Mouse (Mus musculus) small intestine, adult 2 months (tissue): ENCODE measurements around the gene Rbm8a2. TPM values are rescaled to one million over a fixed set of nuclear protein-coding genes. Genes with fewer than 3 reads are reported as not detected.

Source experiments
- H3K27ac ChIP-seq: fragments of 200-500 bp; 2 replicates; pipeline ENCODE4 v1.5.1; 2012; ENCODE audit warnings: low read depth, low read length, control low read depth, inconsistent platforms; ENCODE audit not compliant: insufficient read depth
- H3K27me3 ChIP-seq: fragments of 200-500 bp; 2 replicates; pipeline ENCODE4 v1.6.1; 2012; ENCODE audit warnings: mild to moderate bottlenecking, moderate library complexity, low read length, inconsistent platforms; ENCODE audit not compliant: control insufficient read depth, insufficient read depth
- H3K36me3 ChIP-seq: fragments of 200-500 bp; 2 replicates; pipeline ENCODE4 v1.6.1; 2012; ENCODE audit warnings: mild to moderate bottlenecking, low read length, control low read depth, inconsistent platforms; ENCODE audit not compliant: control insufficient read depth, insufficient read depth
- H3K4me1 ChIP-seq: fragments of 200-500 bp; 2 replicates; pipeline ENCODE4 v1.6.1; 2012; ENCODE audit warnings: low read length, inconsistent platforms, mixed read lengths; ENCODE audit not compliant: control insufficient read depth, insufficient read depth, insufficient read length
- H3K4me3 ChIP-seq: fragments of 200-500 bp; 2 replicates; pipeline ENCODE4 v1.5.1; 2012; ENCODE audit warnings: low read depth, mild to moderate bottlenecking, control low read depth, inconsistent platforms, low read length, moderate library complexity
- CTCF ChIP-seq: fragments of 200-500 bp; IDR thresholded peaks from 2 replicates; pipeline ENCODE4 v1.5.1; 2012; ENCODE audit warnings: low read depth, mild to moderate bottlenecking, control low read depth, inconsistent platforms, low read length, moderate library complexity, mixed read lengths; ENCODE audit not compliant: insufficient replicate concordance, insufficient read length; ENCODE audit errors: extremely low read depth
- POLR2A ChIP-seq: fragments of 200-500 bp; IDR thresholded peaks from 2 replicates; pipeline ENCODE4 v1.6.1; 2012; ENCODE audit warnings: low read depth, mild to moderate bottlenecking, control low read depth, inconsistent platforms, low read length, moderate library complexity
- whole genome bisulfite sequencing: fragments of 180-500 bp; shearing (Covaris S2); methylation state at CpG from one replicate; pipeline ENCODE4 v1.1.7; 2018; 5-methylcytosine and 5-hydroxymethylcytosine counted together
- polyA plus RNA-seq: library from polyadenylated mRNA; depleted of rRNA; stranded (reverse); fragments of >200 nt; gene quantifications from 2 replicates; pipeline ENCODE4 v1.2.3, GENCODE M21; 2012

Gene Rbm8a2
- polyA plus RNA-seq, 1 experiment: not detected

DNA sequence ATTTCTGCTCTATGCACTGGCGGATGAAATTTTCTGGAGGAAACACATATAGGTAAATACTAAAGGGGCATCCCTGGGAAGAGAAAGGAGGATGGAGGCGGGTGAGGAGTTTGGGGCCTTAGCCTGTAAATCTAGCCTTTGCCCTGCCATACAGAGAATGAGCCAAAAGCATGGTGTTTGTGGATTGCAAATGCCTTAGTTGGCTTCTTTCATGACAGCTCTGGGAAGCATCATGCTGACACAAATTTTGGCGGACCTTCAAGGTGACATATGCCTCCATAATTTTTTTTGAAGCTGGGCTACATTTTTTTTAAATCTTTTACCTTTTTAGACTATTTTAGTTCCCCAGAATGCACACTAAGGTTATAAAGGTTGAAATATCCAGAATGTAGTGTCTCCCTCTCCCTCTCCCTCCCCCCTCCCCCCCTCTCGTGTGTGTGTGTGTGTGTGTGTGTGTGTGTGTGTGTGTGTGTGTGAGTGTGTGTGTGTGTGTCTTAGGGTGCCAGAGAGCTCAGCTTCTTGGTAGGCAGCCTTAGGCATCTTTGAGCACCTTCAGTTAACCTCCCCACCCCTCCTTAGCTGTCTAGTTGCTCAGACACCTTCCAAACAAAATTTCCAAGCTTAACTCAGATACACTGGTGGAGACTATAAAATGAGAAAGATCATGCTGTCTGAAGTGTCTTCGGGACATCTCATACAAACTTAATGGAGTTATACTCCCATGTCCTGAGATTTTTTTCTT, 11.7 kb downstream of the Rbm8a2 start:
- no peak for TF ChIP-seq POLR2A
- no peak for TF ChIP-seq CTCF
- Histone ChIP-seq H3K27me3 (no peaks in the 10 kb centered on the region), H3K36me3 (no peaks in the 10 kb centered on the region), H3K27ac (no peak overlapping the region), H3K4me3 (no peak overlapping the region), H3K4me1 (no peaks in the 10 kb centered on the region)
- WGBS: 77% methylated on average over 5 of the region's 5 CpGs

DNA sequence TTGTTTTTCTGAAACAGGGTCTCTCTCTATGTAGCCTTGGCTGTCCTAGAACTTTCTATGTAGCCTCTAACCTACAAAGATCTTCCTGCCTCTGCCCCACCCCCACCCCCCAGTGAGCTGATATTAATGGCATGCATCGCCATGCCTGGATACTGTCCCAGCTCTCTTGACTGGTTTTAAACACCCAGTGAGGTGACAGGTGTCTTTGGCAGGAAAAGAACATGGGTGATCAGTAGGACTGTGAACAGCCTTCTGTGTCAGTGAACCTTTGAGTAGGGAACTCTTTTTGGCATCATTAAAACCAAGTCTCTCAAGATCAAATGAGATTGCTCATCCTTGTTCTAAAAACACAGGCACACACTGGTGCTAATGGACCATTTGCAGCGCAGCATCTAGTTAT, 17.1 kb downstream of the Rbm8a2 start:
- 85% methylated on average over 2 of the region's 2 CpGs for WGBS
- H3K27ac ChIP-seq: no peak overlapping the region
- H3K4me1 ChIP-seq: no peaks in the 10 kb centered on the region
- H3K4me3 ChIP-seq: no peak overlapping the region
- TF ChIP-seq POLR2A (no peak), CTCF (no peak)
- no peaks in the 10 kb centered on the region for H3K36me3 ChIP-seq
- H3K27me3 ChIP-seq: no peaks in the 10 kb centered on the region

DNA sequence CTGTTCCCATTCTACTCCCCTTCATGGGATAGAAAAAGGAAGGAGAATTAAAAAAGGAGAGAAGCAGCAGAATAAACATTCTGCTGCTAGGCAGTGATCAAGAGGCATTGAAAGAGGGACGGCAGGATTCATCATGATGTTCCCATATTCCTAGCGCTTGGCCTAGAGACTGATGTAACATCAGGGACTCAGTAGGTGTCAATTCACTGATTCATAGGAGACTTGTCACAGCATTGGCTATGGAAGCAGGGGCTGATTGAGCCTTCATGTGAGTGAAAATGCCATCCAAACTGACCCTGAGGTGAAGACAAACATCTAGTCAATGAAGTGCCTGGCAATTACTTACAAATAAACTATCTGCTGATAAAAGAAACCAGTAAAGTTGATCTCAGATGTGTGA, 28.1 kb downstream of the Rbm8a2 start:
- Histone ChIP-seq H3K27ac (no peak overlapping the region), H3K4me3 (no peak overlapping the region), H3K4me1 (no peaks in the 10 kb centered on the region), H3K36me3 (no peaks in the 10 kb centered on the region), H3K27me3 (no peaks in the 10 kb centered on the region)
- TF ChIP-seq CTCF (no peak), POLR2A (no peak)
- 85% methylated on average over 2 of the region's 2 CpGs for WGBS

DNA sequence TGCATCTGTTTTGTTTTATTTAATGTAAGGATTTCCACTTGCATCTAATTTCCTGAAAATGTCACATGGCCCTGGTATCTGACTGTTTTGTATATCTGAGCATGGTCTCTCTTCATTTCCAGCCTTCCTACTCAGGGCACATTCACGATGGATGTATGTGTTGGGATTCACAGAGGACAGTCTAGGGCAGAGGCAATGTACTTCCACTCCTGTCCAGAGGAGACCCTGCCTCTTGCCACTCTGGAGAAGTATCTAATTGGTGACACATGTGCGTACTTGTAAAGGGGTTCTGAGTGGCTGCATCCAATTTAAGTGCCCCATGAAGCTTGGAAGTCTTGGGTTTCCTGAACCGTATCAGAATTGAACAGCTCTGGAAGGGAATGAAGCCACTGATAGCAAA, 28.5 kb downstream of the Rbm8a2 start:
- TF ChIP-seq POLR2A (no peak), CTCF (no peak)
- Histone ChIP-seq H3K27ac (no peak overlapping the region), H3K4me3 (no peak overlapping the region), H3K36me3 (no peaks in the 10 kb centered on the region), H3K4me1 (no peaks in the 10 kb centered on the region), H3K27me3 (no peaks in the 10 kb centered on the region)
- WGBS: 88% methylated on average over 3 of the region's 3 CpGs

GRCm38 (mm10) chr1:175946718-175947315, 32.1 kb downstream of the Rbm8a2 start:
- Histone ChIP-seq H3K36me3 (no peaks in the 10 kb centered on the region), H3K4me1 (no peaks in the 10 kb centered on the region), H3K4me3 (no peak overlapping the region), H3K27me3 (no peaks in the 10 kb centered on the region), H3K27ac (no peak overlapping the region)
- TF ChIP-seq CTCF (no peak), POLR2A (no peak)
- 47% methylated on average over 4 of the region's 4 CpGs for WGBS

- H3K36me3 ChIP-seq: no peaks in the 10 kb centered on the region
- no peak overlapping the region for H3K4me3 ChIP-seq
- H3K27ac ChIP-seq: no peak overlapping the region
- 75% methylated on average over 7 of the region's 7 CpGs for WGBS
- no peak for TF ChIP-seq POLR2A
- no peak for TF ChIP-seq CTCF
- no peaks in the 10 kb centered on the region for H3K4me1 ChIP-seq
- no peaks in the 10 kb centered on the region for H3K27me3 ChIP-seq
These were observed 35.7 kb downstream of the Rbm8a2 start for GRCm38 (mm10) chr1:175943168-175943567.

GRCm38 (mm10) chr1:175938731-175939130, 40.2 kb downstream of the Rbm8a2 start:
- Histone ChIP-seq H3K4me3 (no peak overlapping the region), H3K27me3 (no peaks in the 10 kb centered on the region), H3K36me3 (no peaks in the 10 kb centered on the region), H3K4me1 (no peaks in the 10 kb centered on the region), H3K27ac (no peak overlapping the region)
- TF ChIP-seq POLR2A: no peak
- TF ChIP-seq CTCF: no peak
- 76% methylated on average over 3 of the region's 3 CpGs for WGBS
